Mouse (Mus musculus) urinary bladder, postnatal 10 days (tissue): ENCODE measurements around the gene Glb1l3.
"Not testable (repeated sequence)": the region's sequence is repeated elsewhere in the genome, so short reads cannot be mapped to it uniquely, and the experiment has no call there.

Experiments
- DNase-seq: peaks from one replicate; pipeline ENCODE4 v3.0.0; 2022; ENCODE audit warnings: low spot score

The Glb1l3 gene

GRCm38 (mm10) chr9:26860751-26861150, at the start of gene Glb1l3:
Gene Glb1l3, minus strand, starts transcription at chr9:26860890.
- DNase-seq: no peak

- DNase-seq: not testable (repeated sequence)
These were observed 9.2 kb upstream of the Glb1l3 start for GRCm38 (mm10) chr9:26869856-26870255.

- no peak for DNase-seq
These were observed 29.6 kb downstream of the Glb1l3 start for GRCm38 (mm10) chr9:26831089-26831488.

- DNase-seq: no peak
These were observed 40.7 kb downstream of the Glb1l3 start for GRCm38 (mm10) chr9:26819942-26820341.

GRCm38 (mm10) chr9:26808735-26809134, 52.0 kb downstream of the Glb1l3 start:
- no peak for DNase-seq

- peak; percentile 87 for DNase-seq
These were observed 54.6 kb downstream of the Glb1l3 start, which contains the start of gene Glb1l2 for GRCm38 (mm10) chr9:26805935-26806666. Gene Glb1l2, minus strand, starts transcription at chr9:26806468.

- no peak for DNase-seq
These were observed 56.4 kb downstream of the Glb1l3 start for GRCm38 (mm10) chr9:26804321-26804720.

GRCm38 (mm10) chr9:26800357-26800756, 60.3 kb downstream of the Glb1l3 start:
- no peak for DNase-seq

GRCm38 (mm10) chr9:26798731-26799130, 62.0 kb downstream of the Glb1l3 start:
- no peak for DNase-seq

GRCm38 (mm10) chr9:26798205-26798604, 62.5 kb downstream of the Glb1l3 start:
- DNase-seq: no peak

GRCm38 (mm10) chr9:26792829-26793228, 67.9 kb downstream of the Glb1l3 start:
- no peak for DNase-seq

GRCm38 (mm10) chr9:26783414-26783975, 77.2 kb downstream of the Glb1l3 start:
- no peak for DNase-seq

- no peak for DNase-seq
These were observed 82.3 kb downstream of the Glb1l3 start for GRCm38 (mm10) chr9:26778421-26778820.

GRCm38 (mm10) chr9:26776122-26776902, 84.4 kb downstream of the Glb1l3 start:
- no peak for DNase-seq

GRCm38 (mm10) chr9:26775700-26776099, 85.0 kb downstream of the Glb1l3 start:
- no peak for DNase-seq

GRCm38 (mm10) chr9:26768181-26768580, 92.5 kb downstream of the Glb1l3 start:
- no peak for DNase-seq
